Mouse (Mus musculus): Measurements from ENCODE around the gene Usp3.

Usp3 gene

DNA sequence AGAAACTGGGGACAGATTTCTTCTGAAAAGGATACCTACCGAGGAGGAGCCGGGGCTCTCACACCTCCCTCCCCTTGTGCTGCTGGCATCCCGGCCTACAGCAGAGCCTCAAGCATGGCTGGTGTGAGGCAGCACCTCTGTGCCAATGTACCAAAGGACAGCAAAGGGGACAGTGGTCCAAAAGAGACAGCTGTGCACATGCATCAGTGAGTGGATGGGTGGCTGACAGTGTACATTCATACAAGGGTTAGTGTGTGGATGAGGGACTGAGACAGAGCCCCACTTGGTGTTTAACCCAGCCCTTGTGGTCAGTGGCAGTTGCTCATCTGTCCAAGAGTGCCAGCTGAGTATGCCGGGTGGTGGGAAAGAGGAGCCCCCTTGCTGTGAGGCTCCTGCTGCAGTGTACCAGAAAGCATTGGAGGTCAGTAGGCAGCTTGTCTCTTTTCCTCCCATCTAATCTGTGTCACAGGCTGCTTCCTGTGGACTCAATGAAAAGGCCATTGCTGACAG is 84.0 kb downstream of the Usp3 start:
- no peak for DNase-seq (ENCODE audit: low spot score)

GRCm38 (mm10) chr9:66507684-66508083 is 85.3 kb downstream of the Usp3 start:
- DNase-seq (ENCODE audit: low spot score): no peak

DNA sequence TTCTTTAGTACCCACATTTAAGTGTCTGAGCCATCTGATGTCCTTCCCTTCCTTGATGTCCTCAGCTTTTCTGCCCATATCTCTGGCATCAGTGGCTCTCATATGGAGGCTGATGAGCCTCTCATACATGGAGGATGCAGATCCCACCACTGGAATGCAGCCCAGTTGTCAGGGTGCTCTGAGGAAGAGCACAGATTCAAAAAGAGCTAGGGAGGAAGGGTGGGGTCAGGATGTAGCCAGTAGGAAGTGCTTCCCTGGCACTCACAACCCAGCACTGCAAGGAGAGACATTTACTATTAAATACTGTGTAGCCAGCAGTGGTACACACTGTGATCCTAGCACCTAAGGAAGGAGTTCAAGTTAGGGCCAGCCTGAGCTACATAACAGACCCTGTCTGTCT is 86.5 kb downstream of the Usp3 start:
- DNase-seq (ENCODE audit: low spot score): no peak

DNA sequence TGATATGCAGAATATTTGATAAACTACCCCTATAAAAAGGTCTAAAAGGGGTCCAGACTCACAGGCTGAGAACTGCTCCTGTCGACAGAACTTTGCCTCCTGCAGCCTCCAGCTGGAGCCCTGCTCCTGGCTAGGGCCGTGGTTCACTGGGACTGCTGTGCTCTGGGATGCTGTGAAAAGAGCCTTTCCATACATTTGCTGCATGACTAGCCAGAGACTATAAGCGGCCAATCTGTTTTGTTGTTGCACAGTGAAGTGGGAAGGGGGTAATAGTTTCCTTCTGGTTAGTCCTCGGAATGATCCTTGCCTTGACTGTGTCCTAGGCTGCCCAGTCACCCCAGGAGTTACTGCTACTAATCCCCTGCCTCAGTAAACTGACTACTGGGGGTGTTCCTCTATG is 86.9 kb downstream of the Usp3 start:
- DNase-seq (ENCODE audit: low spot score): peak; percentile 87

GRCm38 (mm10) chr9:66505141-66505917 is 87.6 kb downstream of the Usp3 start:
- DNase-seq (ENCODE audit: low spot score): peak; percentile 33

GRCm38 (mm10) chr9:66504518-66504917 is 88.4 kb downstream of the Usp3 start:
- DNase-seq (ENCODE audit: low spot score): no peak

DNA sequence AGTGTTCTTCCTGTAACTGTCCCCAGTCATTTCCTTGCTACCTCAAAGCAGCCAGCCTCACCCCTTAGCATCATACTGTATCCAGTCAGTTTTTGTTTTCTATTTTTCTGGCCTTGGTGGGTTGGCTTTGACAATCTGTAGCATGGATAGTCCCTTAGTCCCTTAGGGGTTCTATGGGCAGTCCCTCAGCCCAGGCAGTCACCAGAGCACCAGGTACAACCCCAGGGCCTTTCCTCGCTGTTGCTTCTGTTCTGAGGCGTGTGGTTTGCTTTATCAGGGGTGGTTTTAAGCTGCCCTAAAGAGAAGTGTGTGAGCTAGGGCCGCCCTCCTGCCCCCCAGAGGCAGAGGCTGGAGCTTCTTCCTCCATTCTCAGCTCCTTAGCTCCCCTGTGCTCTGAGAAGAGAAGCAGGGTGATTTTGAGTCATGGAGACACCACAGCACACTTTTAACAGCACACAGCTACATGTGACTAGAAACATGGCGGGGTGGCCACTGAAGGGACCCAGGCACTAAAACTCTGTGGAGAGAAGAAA is 89.0 kb downstream of the Usp3 start:
- DNase-seq (ENCODE audit: low spot score): no peak

GRCm38 (mm10) chr9:66501248-66501647 is 91.7 kb downstream of the Usp3 start:
- no peak for DNase-seq (ENCODE audit: low spot score)

- DNase-seq (ENCODE audit: low spot score): no peak
Measured at GRCm38 (mm10) chr9:66493992-66494391, 99.0 kb downstream of the Usp3 start.

DNA sequence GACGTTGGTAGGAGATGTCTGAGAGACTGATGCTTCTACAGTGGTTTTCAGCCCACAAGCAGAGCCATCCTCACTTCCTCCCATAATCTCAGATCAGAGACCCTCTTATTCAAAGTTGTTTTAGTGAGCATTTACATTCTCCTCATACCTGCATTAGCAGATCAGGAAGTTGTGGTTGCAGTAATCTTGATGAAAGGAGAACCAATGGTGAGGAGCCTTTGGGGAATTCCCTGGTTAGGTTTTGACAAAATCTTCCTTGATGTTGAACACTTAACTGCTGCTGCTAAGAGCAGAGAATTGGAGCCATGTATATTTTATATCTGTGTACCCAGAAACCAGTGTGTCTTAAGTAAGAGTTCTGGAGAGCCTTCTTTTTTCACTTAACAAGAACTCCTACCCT is 100.6 kb downstream of the Usp3 start:
- no peak for DNase-seq (ENCODE audit: low spot score)

DNA sequence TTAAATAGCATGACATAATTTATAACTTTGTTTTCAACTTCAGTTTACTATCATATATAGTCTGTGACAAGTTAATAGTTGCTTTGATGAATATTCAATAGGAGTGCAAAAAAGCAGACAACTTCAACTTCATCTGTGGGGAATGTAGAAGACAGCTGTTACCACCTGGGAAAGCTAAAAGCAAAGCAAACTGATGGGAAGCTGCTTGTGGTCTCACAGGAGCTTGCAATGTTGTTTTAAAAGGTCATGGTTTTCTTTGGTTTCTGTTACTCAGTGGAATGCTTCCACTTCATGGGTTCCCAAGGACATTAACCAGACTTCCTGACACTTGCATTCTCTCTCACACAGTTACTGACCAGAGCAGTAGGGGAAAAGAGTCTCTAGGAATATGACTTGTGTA is 104.2 kb downstream of the Usp3 start:
- no peak for DNase-seq (ENCODE audit: low spot score)

DNA sequence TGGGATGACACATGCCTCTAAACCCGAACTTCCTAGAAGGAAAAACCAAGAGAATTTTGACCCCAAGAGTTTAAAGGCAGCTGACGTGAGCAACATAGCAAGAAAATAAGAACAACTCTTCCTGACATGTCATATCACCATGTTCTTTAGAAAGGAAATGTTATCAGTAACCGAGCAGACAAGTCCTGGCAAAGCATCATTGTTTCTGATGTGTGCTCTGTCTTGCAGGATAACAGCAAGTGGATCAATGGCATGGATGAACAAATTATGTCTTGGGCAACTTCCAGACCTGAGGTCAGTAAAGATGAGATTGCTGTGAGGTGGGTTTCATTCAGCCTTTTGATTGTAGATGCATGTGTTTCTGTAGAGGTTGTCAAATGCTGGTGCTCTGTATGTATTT is 109.5 kb downstream of the Usp3 start:
- DNase-seq (ENCODE audit: low spot score): no peak

- no peak for DNase-seq (ENCODE audit: low spot score)
Measured at GRCm38 (mm10) chr9:66477785-66478184, 115.2 kb downstream of the Usp3 start.

DNA sequence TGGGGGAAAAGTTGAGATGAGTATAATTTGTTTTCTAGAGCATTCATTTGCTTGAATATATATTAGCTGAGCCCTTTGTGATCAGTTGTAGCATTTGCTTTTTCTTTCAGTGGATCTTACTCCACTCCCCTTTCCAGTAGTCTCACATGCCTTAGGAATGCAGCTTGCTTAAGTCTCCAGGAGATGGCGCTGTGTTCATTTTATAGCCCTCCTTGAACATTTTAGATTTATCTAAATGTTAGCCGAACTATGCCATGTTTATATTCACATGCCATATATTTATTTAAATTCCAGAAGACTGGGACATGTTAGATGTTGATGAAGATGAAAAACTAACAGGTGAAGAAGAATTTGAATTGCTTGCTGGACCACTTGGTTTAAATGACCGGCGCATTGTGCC is 127.9 kb downstream of the Usp3 start:
- peak; percentile 77 for DNase-seq (ENCODE audit: low spot score)

Data from retina, embryonic 14.5 days (tissue).